Mouse (Mus musculus) liver, adult 2 months (tissue): ENCODE data around the gene Spata31d1d.
"Not testable (repeated sequence)": the region's sequence is repeated elsewhere in the genome, so short reads cannot be mapped to it uniquely, and the experiment has no call there.

ENCODE experiments used
- CTCF ChIP-seq: fragments of 200-500 bp; IDR thresholded peaks from 2 replicates; pipeline ENCODE4 v1.5.1; 2011; ENCODE audit warnings: low read depth, low read length, control low read depth
- POLR2A ChIP-seq: fragments of 200-500 bp; IDR thresholded peaks from 2 replicates; pipeline ENCODE4 v1.6.1; 2011; ENCODE audit warnings: low read length, control low read depth; ENCODE audit not compliant: insufficient read depth; ENCODE audit errors: extremely low read depth

DNA sequence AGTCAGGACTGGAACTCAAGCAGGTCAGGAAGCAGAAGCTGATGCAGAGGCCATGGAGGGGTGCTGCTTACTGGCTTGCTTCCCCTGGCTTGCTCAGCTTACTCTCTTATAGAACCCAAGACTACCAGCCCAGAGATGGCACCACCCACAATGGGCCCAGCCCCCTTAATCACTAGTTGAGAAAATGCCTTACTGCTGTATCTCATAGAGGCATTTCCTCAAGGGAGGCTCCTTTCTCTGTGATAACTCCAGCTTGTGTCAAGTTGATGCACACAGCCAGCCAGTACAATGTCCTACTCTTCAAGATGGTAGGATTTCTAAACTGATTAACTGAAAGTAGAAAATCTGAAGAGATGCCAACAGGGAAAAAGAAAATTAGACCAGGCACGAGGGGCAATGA, 9.5 kb downstream of the Spata31d1d start:
- not testable (repeated sequence) for TF ChIP-seq CTCF, POLR2A
